Mouse (Mus musculus) large intestine, adult 2 months (tissue): ENCODE measurements at regions not wholly inside any gene's neighbourhood (a gene's known extent, or its start where the extent isn't known, plus 50 kb on each side); places are given as distances from the start of the nearest gene placed in this dataset.

ENCODE experiments used
- DNase-seq: peaks from one replicate; pipeline ENCODE4 v3.0.0-alpha.2; 2012; ENCODE audit warnings: low read depth, low spot score
- WGBS: fragments of 180-500 bp; shearing (Covaris S2); methylation state at CpG from one replicate; pipeline ENCODE4 v1.1.7; 2018; 5-methylcytosine and 5-hydroxymethylcytosine counted together

DNA sequence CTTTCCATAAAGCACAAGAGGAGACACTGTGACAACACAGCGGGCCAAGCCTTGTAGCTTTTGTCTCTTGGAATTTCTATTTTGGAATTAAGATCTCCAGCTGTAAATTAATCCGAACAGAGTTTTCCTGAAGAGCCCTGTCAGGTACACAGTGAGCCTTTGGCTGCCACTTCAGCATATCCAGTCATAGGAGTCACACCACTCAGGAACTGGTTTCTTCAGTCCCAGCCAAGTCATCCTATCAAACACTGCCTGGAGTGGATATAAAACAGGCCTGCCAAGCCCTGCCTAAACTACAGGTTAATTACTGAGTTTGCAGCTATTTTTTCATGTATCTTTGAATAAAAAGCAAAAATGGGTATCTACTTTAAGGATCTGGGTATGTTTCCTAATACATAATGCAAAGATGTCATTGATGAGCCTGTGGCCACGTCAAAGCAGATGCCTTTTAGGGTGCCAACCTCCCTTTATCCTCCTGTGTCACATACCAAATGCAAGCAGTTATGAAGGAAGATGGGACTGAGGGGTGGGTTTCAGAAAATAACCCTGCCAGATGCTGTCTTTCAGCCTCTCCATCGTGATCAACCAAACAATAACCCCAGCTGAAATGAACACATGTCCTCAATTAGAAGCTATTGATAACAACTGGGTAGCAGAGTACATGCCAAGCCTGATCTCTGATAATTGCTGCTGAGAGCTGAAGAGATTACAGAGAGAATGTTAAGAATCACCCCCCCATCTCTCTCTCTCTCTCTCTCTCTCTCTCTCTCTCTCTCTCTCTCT lies 471.3 kb downstream of the Tm4sf1 start:
- DNase-seq: no peak
- WGBS: 65% methylated on average over 4 of the region's 4 CpGs

GRCm38 (mm10) chr3:56824157-56824556 lies 477.6 kb downstream of the Tm4sf1 start:
- WGBS: 86% methylated on average over 4 of the region's 4 CpGs
- no peak for DNase-seq

DNA sequence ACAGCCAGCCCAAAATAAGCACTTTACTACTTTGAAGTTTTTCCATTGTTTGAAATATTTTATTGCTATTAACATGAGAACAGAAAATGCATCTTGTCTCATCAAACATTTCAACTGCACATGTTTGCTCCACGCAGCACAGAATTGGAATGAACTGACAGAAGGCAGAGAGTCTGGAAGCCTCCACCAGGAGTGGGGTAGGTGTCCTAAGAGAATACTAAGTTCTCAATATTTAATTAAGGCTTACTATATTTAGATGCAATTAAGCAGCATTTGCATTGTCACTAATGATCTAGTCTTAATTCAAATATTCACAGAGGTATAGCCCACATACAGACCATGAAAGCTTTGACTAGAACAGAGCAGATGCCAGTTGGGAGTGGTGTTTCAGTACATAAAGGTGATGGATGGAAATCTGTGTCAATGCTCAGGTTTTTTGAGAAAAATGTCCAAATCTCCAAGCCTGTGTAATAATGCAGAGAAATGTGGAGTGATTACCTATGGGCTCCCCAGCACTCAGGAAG lies 491.2 kb downstream of the Tm4sf1 start:
- 54% methylated on average over 1 of the region's 1 CpGs for WGBS
- DNase-seq: no peak

- 62% methylated on average over 1 of the region's 1 CpGs for WGBS
- DNase-seq: no peak
Observed at GRCm38 (mm10) chr3:56793054-56793453, 508.7 kb downstream of the Tm4sf1 start.

- no peak for DNase-seq
- 29% methylated on average over 3 of the region's 3 CpGs for WGBS
Observed at GRCm38 (mm10) chr3:56789155-56789554, 512.6 kb downstream of the Tm4sf1 start.

DNA sequence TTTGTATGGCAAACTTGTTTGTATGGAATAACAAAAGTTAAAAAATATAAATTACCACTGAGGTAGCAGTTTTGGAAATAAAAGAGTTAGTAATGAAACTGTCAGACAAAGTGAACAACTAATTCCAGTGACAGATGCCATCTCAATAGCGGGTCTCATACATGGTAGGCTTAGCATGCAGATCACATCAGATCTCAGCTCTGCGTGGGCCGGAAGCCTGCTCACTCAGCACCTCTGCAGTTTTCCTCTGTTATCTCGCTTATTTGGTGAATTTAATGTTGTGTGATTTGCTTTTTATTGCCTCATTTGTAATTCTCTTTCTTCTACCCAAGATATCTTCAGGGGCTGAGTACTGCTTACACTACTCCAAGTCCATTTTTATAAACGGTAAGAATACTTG lies 527.9 kb downstream of the Tm4sf1 start:
- WGBS: 87% methylated on average over 5 of the region's 5 CpGs
- no peak for DNase-seq

GRCm38 (mm10) chr3:56770225-56770624 lies 531.6 kb downstream of the Tm4sf1 start:
- 90% methylated on average over 2 of the region's 2 CpGs for WGBS
- DNase-seq: no peak

DNA sequence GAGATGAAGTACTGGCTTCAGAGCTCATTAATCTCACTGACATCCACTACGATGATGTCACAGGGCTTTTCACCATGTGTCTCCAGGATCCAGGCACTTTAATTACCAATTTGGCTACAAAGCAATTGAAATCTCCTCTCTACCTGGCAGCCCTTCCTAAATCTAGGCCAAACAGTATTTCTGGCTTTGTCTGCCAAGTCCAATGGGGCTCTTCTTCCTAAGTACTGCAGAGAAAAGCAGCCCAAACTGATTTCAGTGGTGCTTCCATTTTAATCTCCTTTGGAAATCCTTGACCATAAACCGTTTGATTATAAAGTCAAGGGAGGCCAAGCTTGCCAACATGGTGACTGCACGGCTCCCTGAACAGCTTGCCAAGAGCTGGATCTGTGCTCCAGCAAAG lies 534.7 kb downstream of the Tm4sf1 start:
- DNase-seq: no peak
- WGBS: 75% methylated on average over 3 of the region's 3 CpGs

- no peak for DNase-seq
- WGBS: 82% methylated on average over 3 of the region's 3 CpGs
Observed at GRCm38 (mm10) chr3:56764336-56764735, 537.5 kb downstream of the Tm4sf1 start.

- no peak for DNase-seq
- 86% methylated on average over 6 of the region's 6 CpGs for WGBS
Observed at GRCm38 (mm10) chr3:56763896-56764295, 537.9 kb downstream of the Tm4sf1 start.

DNA sequence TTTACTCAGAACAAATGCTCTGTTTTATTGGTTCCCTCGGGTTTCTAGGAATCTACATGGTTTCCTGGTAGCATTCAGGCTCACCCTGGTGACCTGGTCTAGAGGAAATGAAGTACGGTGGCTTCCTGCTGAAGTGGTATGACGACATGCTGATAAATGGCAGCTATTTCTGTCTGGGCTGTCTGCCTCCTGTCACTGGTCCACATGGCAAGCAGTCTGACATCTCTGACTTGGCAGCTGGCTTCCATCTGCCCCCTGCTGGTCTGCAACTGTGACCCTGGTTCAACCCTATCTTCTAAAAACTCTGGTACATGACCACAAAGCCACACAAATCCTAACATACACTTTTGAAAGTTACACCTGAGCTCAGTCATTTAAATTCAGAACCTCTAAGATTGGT lies 548.1 kb downstream of the Tm4sf1 start:
- WGBS: 10% methylated on average over 3 of the region's 3 CpGs

DNA sequence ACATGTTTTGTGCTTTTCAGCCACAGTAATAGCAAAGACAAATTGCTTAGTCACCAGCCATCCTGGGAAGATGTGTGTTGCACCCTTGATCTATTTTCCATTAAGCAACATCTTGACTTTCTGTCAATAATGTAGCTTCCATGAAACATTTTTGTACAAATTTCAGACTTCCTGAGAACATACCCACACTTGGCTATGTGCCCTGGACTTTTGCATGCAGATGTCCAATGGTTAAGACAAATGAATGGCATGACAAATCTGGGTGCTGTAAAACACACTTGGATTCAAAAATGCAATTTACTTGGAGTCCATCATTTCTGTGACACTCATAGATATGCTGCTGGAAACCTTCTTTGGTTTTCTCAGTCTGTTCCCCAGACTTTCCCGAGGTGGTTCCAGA lies 549.9 kb downstream of the Tm4sf1 start:
- 74% methylated on average over 1 of the region's 1 CpGs for WGBS
- no peak for DNase-seq

More for the DNA sequence above, 548.1 kb downstream of the Tm4sf1 start:
- DNase-seq: no peak

GRCm38 (mm10) chr3:56740902-56741301 lies 557.4 kb upstream of the Nbea start:
- no peak for DNase-seq

DNA sequence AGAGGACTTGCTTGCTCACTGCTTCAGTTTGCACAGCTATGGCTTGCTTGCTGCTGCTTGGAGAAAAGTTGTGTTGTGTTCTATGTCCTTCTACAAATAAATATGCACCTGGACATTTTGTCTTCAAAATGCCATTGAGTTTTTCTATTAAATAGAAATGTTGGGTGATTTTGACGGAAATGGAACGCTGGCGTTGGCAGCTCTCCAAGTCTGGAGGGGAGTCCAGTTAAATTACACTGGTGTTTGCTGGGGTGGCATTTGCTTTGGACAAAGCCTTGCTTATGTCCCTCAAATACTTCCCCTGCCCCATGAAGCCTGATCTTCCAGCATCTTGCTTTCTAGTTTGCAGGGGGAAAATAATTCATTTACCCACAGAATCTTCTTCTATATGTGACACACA lies 556.0 kb upstream of the Nbea start:
- WGBS: 67% methylated on average over 3 of the region's 3 CpGs

GRCm38 (mm10) chr3:56730849-56731248 lies 547.3 kb upstream of the Nbea start:
- WGBS: 56% methylated on average over 3 of the region's 3 CpGs
- DNase-seq: no peak

More for the DNA sequence above, 556.0 kb upstream of the Nbea start:
- no peak for DNase-seq

GRCm38 (mm10) chr3:56724991-56725390 lies 541.5 kb upstream of the Nbea start:
- no peak for DNase-seq

DNA sequence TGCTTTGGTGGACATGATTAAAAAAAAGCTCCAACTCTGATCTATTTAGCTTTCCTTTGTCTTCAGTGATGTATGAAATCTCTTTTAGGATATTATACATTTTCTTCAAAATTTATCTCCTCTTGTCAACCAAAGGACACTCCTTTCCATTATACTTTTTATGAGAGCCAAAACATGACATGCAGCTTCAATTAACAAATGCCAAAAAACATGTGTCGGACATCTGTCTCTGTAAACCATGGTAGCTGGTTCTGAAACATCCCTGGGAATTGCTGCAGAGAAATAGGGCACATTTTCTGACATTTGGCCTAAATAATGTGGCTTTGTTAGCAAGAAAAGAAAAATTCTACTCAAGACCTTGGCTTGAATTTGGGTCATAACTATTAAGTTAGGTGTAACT lies 524.8 kb upstream of the Nbea start:
- DNase-seq: no peak
- WGBS: 56% methylated on average over 1 of the region's 1 CpGs

DNA sequence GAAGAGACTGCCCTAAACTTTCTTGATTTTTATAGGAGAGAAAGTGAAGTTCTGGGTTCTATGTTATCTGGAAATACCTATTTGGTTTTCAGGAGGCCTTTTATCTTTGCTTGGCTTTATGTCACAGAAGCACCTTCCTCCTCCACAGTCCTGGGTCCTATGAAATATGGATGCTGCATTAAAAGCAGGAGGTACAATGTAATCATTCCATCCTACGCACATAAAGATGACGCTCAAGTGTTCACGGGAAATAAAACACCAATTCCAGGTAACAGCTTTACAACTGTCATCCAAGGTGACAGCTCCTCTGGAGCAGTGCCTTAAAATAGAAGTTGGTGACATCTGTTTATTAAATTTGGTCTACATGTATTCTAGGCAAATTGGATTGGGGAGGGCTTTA lies 523.8 kb upstream of the Nbea start:
- no peak for DNase-seq
- WGBS: 70% methylated on average over 3 of the region's 3 CpGs

DNA sequence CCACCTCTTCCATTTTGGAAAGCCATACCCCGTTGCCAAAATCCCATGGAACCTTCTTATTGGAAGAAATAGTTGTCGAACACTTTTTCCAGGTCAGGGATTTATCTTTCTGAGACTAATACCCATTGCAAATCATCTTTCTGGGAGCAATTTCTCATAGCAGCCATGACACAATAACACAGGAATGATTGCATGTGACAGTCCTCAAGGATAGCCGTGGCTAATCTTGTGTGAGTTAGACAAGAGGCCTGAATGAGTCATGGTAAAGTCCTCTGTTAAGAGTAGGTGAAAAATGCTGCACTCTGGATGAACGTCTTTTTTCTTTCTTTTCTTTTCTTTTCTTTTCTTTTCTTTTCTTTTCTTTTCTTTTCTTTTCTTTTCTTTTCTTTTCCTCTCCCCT lies 522.5 kb upstream of the Nbea start:
- no peak for DNase-seq
- 67% methylated on average over 4 of the region's 4 CpGs for WGBS

DNA sequence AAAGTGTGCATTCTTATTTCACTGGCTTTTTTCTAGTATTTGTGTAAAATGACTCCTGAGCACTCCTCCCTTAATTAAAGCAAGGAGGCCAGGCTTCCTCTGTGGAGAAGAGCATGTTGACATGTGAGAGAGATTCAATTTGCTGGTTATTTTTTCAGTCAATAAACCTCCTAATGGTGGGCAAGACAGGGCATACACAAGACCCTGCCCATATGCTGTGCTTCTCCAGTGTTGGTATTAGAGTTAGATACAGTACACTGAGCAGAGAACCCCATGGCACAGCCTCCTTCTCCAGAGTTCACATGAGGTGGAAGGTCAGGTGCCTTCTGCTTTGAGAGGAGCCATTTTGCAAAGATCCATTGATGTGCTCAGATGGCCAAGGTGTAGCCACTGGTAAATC lies 515.4 kb upstream of the Nbea start:
- no peak for DNase-seq

DNA sequence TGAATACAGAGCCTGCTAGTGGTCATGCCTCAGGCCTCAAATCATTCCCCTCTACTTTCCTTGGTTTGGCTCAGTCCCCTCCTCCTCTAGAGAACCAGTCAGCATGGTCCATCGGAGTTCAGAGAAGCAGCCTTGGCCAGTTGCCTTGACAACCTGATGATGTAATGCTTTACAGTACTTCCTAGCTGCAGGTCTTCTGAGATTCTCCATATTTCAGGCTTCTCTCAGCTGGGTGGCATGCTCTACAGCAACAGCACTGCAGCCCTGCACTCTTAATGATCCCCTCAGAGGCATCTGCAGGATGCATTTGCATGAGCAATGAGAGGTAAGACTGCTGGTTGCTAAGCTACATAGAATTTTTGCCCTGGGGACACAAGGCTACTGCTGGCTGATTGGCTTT lies 514.7 kb upstream of the Nbea start:
- no peak for DNase-seq
- WGBS: 28% methylated on average over 1 of the region's 1 CpGs

DNA sequence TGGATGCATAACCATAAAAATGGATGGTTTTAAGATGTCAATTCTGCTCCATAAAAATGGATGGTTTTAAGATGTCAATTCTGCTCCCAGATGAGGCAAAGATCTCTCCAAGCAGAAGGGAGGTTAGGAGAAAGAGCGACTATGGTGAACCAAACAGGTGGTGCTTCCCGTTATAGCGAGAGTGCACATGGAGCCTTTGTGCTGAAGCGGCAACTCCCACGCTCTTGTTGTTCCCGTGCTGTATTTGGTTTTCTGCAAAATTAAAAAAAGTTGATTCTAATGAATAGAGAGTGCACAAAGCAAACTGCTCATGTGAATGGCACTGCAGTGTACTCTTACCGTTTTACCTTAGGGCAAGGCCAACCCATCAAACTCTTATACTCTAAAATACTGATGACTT lies 497.5 kb upstream of the Nbea start:
- WGBS: 92% methylated on average over 7 of the region's 7 CpGs
- no peak for DNase-seq
